Mouse (Mus musculus) CD4-positive, CD25-positive, alpha-beta regulatory T cell, adult 9 weeks (primary cell): ENCODE data around the gene Unc93b1. TPM values are rescaled to one million over a fixed set of nuclear protein-coding genes. Genes with fewer than 3 reads are reported as not detected.

Experiments used
- polyA plus RNA-seq: library from polyadenylated mRNA; unstranded; fragments of 100-300 nt; shearing (Covaris generic); gene quantifications from one replicate; pipeline ENCODE4 v1.2.1, GENCODE M21; 2017

Gene Unc93b1
- 47.5 TPM for polyA plus RNA-seq

DNA sequence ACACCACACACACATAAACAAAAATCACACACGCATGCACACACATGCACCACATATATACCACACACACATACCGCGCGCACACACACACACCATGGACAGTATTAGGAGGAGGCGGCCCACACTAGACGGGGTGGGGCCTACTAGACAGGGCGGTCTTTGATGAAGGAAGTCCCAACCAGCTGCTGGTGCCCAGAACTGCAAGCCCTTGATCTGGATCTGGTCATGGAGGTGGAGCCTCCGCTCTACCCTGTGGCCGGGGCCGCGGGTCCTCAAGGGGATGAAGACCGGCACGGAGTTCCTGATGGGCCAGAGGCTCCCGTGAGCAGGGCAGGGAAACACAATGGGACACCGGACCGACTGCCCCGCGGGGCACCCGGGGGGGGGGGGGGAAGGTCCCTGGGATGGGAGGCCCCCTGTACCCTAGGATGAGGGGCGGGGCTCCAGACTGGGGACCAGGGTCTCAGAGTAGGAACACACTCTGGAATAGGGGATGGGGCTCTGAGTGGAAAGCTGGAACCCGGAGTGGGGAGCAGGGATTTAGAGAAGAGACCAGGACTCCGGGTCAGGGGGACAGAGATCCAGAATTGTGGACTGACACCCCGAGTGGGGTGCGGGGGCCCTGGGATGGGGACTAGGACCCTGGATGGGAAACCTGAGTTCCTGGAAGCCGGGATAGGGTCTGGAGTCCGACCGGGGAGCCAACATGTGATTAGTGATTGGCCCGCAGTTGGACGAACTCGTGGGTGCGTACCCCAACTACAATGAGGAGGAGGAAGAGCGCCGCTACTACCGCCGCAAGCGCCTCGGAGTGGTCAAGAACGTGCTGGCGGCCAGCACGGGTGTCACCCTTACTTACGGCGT, at the start of gene Unc93b1:
TSS of gene Unc93b1 (plus strand) at position 155 of the 864 bp plus-strand sequence.

DNA sequence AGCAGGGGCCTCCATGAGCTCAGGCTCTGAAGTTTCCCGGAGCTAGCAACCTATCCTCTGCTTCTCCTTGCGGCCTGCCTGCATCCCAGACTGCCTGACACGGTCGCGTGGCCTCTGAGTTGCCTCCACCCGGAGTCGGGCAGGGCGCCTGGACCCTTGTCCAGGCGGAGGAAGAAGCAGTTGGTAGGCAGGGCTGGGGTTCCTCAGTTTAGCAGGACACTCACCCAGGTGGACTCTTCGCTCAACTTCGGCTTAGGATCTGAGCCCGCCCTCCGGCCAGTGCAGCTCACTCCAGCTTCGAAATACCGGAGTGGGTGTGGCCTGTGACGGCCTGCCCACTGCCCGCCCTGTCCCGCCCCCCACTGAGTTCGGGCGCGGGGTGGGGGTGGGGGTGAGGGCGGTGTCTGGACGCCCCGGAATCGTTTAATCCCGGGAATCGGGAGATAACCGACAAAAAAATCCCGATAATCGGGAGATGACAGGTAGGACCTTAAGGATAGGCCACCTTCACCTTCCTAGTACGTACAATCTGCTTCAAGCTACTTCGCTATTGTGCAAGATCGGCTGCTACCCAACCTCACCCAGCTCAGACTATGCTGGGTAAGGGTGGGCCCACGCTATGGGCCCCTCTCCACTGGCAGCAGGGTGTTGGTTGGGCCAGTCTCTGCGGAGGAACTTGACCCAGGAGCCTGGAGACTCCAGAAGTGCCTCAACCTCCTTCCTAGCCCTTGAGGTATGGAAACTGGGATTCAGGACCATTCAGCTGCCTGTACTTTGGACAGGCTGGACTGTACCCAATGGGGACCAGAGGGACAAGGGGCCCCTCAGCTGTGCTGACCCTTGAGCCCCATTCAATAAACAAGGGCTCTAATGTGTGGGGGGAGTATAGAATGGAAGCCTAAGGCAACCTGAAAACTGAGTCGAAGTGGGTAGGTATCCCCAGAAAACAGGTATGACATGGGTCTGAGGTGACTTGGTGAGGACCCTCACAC, 27.9 kb upstream of the Unc93b1 start, which contains the start of gene Tcirg1:
TSS of gene Tcirg1 (minus strand) at position 339 of the 992 bp plus-strand sequence.

GRCm38 (mm10) chr19:3912337-3913204, 22.4 kb upstream of the Unc93b1 start, which contains the start of gene Ndufs8:
Gene Ndufs8 (minus strand): TSS chr19:3912774.

DNA sequence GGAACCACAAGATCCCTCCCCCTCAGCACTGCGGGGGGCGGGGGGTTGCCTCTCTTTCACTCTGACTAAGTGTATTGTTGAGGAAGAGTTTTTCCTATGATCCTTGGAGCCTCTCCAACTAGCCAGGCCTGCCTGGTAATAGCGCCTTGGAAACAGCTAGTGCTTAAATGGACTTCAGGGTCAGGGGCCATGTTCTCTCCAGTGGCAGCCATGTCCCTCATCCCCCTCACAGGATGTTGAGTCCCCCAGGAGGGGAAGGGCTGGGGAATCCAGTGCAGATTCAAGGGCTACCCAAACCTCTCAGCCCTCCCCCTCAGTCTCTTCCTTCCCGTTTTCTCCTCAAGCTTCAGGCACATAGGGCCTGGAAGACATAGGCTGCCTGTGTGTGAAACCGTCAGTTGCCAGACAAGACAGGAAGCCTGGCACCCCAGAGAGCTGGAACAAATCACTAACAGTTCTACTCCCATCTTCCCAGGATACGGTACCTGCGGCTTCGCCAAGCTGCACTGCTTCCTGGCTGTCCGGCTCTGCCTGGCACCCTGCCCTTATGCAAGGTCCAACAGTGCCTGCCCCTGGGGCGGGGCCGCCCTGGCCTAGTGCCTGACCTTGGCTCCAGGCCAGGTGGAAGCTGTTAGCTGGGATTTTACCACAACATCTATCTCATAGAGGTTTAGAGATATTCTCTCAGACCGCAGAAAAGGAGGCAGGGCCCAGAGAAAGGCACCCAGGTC, 5.6 kb upstream of the Unc93b1 start, which contains the start of gene Aldh3b1:
TSS of gene Aldh3b1 (minus strand) at position 598 of the 731 bp plus-strand sequence.

GRCm38 (mm10) chr19:3958470-3958869, 23.5 kb downstream of the Unc93b1 start, which contains the start of gene Aldh3b3:
Gene Aldh3b3 (plus strand): TSS chr19:3958645.

DNA sequence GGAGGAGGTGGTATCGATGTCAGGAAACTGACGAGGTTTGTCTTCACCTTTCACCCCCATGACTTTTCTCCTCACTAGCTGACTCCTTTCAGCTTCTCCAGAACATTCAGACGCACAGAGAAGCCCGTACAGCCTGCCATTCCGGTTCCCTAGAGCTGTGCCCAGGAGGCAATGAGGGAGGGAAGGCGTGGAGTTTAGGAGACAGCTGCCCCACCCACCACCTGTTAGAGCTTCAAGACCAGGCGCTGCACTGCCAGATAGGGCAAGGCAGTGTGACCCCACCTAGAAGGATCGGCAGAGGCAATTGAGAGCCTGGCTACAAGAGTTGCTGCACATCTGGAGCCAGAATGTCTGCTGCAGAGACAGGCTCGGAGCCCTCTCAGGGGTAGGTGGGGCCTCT, 37.2 kb downstream of the Unc93b1 start, which contains the start of gene Aldh3b2:
TSS of gene Aldh3b2 (plus strand) at position 100 of the 400 bp plus-strand sequence.

DNA sequence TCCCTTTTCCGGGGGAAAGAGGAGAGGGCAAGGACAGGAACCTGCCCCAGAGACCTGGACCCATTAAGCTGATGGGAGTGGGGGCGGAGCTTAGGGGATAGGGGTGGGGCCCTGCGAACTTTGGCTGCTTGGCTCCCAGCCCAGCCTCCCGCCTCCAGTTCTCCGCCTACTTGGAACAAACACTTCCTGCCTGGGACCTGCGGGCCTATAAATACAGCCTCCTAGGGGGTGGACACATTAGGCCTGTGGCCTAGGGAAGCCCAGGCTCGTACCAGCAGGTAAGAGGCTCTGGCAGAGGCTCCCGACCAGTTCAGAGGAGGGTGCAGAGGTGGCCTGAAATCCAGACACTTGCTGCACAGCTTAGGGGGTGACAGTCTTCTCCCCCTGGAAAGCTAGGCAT, 51.3 kb downstream of the Unc93b1 start, which contains the start of gene Acy3:
TSS of gene Acy3 (plus strand) at position 237 of the 400 bp plus-strand sequence.

DNA sequence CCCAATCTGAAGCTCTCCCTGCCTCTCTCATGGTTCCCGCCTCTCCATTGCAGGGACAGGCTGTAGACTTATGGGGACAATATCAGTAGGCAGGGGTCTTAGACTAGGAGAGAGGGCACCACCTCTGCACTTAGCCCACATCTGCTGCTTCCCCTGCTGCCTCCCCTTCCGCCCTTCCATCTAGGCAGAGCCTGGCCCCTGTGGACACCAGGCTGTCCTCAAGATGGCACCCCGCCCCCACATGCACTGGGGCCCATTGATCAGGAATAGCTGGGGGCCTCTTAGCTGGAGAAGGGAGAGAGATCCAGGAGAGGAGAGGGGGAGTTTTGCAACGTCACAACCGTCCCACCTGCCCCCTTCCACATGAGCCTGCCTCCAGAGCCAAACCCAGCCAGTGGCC, 57.4 kb downstream of the Unc93b1 start, which contains the start of gene Tbx10:
TSS of gene Tbx10 (plus strand) at position 337 of the 400 bp plus-strand sequence.

Other genes starting within 250 kb of the Unc93b1 start
- gene Lrp5, start 248.6 kb upstream of the Unc93b1 start, polyA plus RNA-seq: 0.04 TPM
- 7.1 TPM for gene 1810055G02Rik, start 226.9 kb upstream of the Unc93b1 start, polyA plus RNA-seq
- gene Kmt5b, start 167.8 kb upstream of the Unc93b1 start, polyA plus RNA-seq: 33.8 TPM
- 2.1 TPM for gene Chka, start 83.4 kb upstream of the Unc93b1 start, polyA plus RNA-seq
- 63.1 TPM for gene Tcirg1, start 28.1 kb upstream of the Unc93b1 start, polyA plus RNA-seq
- gene Ndufs8, start 22.4 kb upstream of the Unc93b1 start, polyA plus RNA-seq: 259 TPM
- 0.29 TPM for gene Aldh3b1, start 5.4 kb upstream of the Unc93b1 start, polyA plus RNA-seq
- gene Aldh3b3, start 23.5 kb downstream of the Unc93b1 start, polyA plus RNA-seq: not detected
- not detected for gene Aldh3b2, start 37.1 kb downstream of the Unc93b1 start, polyA plus RNA-seq
- 0.71 TPM for gene Acy3, start 51.4 kb downstream of the Unc93b1 start, polyA plus RNA-seq
- not detected for gene Tbx10, start 57.6 kb downstream of the Unc93b1 start, polyA plus RNA-seq
- gene Nudt8, start 65.4 kb downstream of the Unc93b1 start, polyA plus RNA-seq: 9.1 TPM
- gene Gm49405, start 65.4 kb downstream of the Unc93b1 start, polyA plus RNA-seq: 1.4 TPM
- 2.1 TPM for gene Doc2g, start 68.1 kb downstream of the Unc93b1 start, polyA plus RNA-seq
- gene Ndufv1, start 77.6 kb downstream of the Unc93b1 start, polyA plus RNA-seq: 169 TPM
- gene Gstp1, start 102.8 kb downstream of the Unc93b1 start, polyA plus RNA-seq: 708 TPM
- gene Gstp2, start 110.8 kb downstream of the Unc93b1 start, polyA plus RNA-seq: 3.2 TPM
- gene Gstp3, start 124.4 kb downstream of the Unc93b1 start, polyA plus RNA-seq: 149 TPM
- not detected for gene Cabp2, start 146.4 kb downstream of the Unc93b1 start, polyA plus RNA-seq
- 1,029 TPM for gene Cdk2ap2, start 162.0 kb downstream of the Unc93b1 start, polyA plus RNA-seq
- gene Pitpnm1, start 164.8 kb downstream of the Unc93b1 start, polyA plus RNA-seq: 346 TPM
- gene Aip, start 190.7 kb downstream of the Unc93b1 start, polyA plus RNA-seq: 228 TPM
- gene Gpr152, start 204.6 kb downstream of the Unc93b1 start, polyA plus RNA-seq: not detected
- gene Cabp4, start 208.8 kb downstream of the Unc93b1 start, polyA plus RNA-seq: 0.38 TPM
- gene Coro1b, start 213.4 kb downstream of the Unc93b1 start, polyA plus RNA-seq: 424 TPM
- 1,706 TPM for gene Ptprcap, start 218.4 kb downstream of the Unc93b1 start, polyA plus RNA-seq
- 58.8 TPM for gene Rps6kb2, start 228.2 kb downstream of the Unc93b1 start, polyA plus RNA-seq
- 11.0 TPM for gene Carns1, start 240.3 kb downstream of the Unc93b1 start, polyA plus RNA-seq